10 mouse cellular contexts compared by ENCODE assay signal in genomic region chr8:105474680-105475079, GRCm38 (mm10). TPM values are rescaled to one million over a fixed set of nuclear protein-coding genes. Genes with fewer than 3 reads are reported as not detected.
DNase-seq lines count a peak whose midpoint lies in the region; ATAC-seq and TF ChIP-seq lines count a peak whose summit lies in the region.
"Had no signal": no experiment of that assay in that cellular context is flagged by ENCODE, and none has a peak within 500 bp of the region (broad histone marks: within the 10 kb centered on the region; RNA-seq: fewer than 3 reads in every experiment).

No protein-coding gene starts in this region.

- DNase-seq in kidney, postnatal 0 days (ENCODE audit: low spot score) = no peak
- no peak for DNase-seq in kidney, postnatal 14 days
- no peak for DNase-seq in forebrain, embryonic 14.5 days (ENCODE audit: low spot score)
- DNase-seq in limb, embryonic 11.5 days (ENCODE audit: low spot score) = no peak
- no peak for DNase-seq in ovary, postnatal 10 days (ENCODE audit: low spot score)
- DNase-seq in embryo, embryonic 11 days = no peak
- DNase-seq: liver, embryonic 13.5 days had no signal

- ATAC-seq in kidney, postnatal 0 days (replicated peaks; ENCODE audit: low FRiP score, low read depth) = no peak
- no peak for ATAC-seq in forebrain, embryonic 14.5 days
- ATAC-seq in limb, embryonic 11.5 days (ENCODE audit: insufficient number of reproducible peaks, low FRiP score, low TSS enrichment, low read depth) = no peak
- no peak for ATAC-seq in neural tube, embryonic 12.5 days (ENCODE audit: low FRiP score, low read depth)
- no peak for ATAC-seq in inflammation-experienced regulatory T-cells, adult 6 months

- no peaks in the 10 kb centered on the region for H3K9me3 ChIP-seq in kidney, postnatal 0 days (replicated peaks; ENCODE audit: low read length)
- H3K9me3 ChIP-seq in forebrain, embryonic 14.5 days (replicated peaks; ENCODE audit: control insufficient read depth, low read length) = no peaks in the 10 kb centered on the region
- no peaks in the 10 kb centered on the region for H3K9me3 ChIP-seq in limb, embryonic 11.5 days (ENCODE audit: control insufficient read depth, low read length)
- no peaks in the 10 kb centered on the region for H3K9me3 ChIP-seq in neural tube, embryonic 12.5 days
- H3K9me3 ChIP-seq: liver, embryonic 13.5 days had no signal

- no peak overlapping the region for H3K9ac ChIP-seq in kidney, postnatal 0 days (ENCODE audit: low read depth, low read length)
- H3K9ac ChIP-seq in forebrain, embryonic 14.5 days (ENCODE audit: low read length) = peak overlapping the region; percentile 2; the same call in 1 of the 2 replicates
- no peak overlapping the region for H3K9ac ChIP-seq in limb, embryonic 11.5 days (ENCODE audit: low read length)
- 0 out of 2 replicates have a peak overlapping the region, but pooled peaks have one; percentile 13 for H3K9ac ChIP-seq in neural tube, embryonic 12.5 days
- H3K9ac ChIP-seq: liver, embryonic 13.5 days had no signal

- H3K4me1 ChIP-seq in kidney, postnatal 0 days (replicated peaks; ENCODE audit: insufficient read depth, low read length) = peaks cover 29% of the 10 kb centered on the region
- peaks cover 21% of the 10 kb centered on the region for H3K4me1 ChIP-seq in forebrain, embryonic 14.5 days (ENCODE audit: control insufficient read depth, insufficient read depth, low read length)
- peaks cover 36% of the 10 kb centered on the region for H3K4me1 ChIP-seq in limb, embryonic 11.5 days (ENCODE audit: control insufficient read depth, insufficient read depth, low read length)
- H3K4me1 ChIP-seq in neural tube, embryonic 12.5 days = peaks cover 62% of the 10 kb centered on the region

- H3K36me3 ChIP-seq in kidney, postnatal 0 days (ENCODE audit: insufficient read depth, low read length) = peaks cover 16% of the 10 kb centered on the region
- H3K36me3 ChIP-seq in forebrain, embryonic 14.5 days (ENCODE audit: control insufficient read depth, insufficient read depth, low read length) = 0 out of 2 replicates have a peak, but pooled peaks cover 3% of the 10 kb centered on the region
- no peaks in the 10 kb centered on the region for H3K36me3 ChIP-seq in limb, embryonic 11.5 days (ENCODE audit: control insufficient read depth, insufficient read depth, low read length)
- H3K36me3 ChIP-seq in neural tube, embryonic 12.5 days = peaks cover 3% of the 10 kb centered on the region; the same call in 1 of the 2 replicates
- H3K36me3 ChIP-seq: liver, embryonic 13.5 days had no signal

- no peak for TF ChIP-seq CTCF in kidney, postnatal 0 days (IDR thresholded peaks at IDR 0.05; ENCODE audit: low read depth)

- 46% methylated on average over 5 of the region's 5 CpGs for WGBS in kidney, postnatal 0 days
- WGBS in forebrain, embryonic 14.5 days = 38% methylated on average over 5 of the region's 5 CpGs
- WGBS in limb, embryonic 11.5 days = 40% methylated on average over 5 of the region's 5 CpGs
- 47% methylated on average over 5 of the region's 5 CpGs for whole genome bisulfite sequencing in neural tube, embryonic 12.5 days

- H3K27me3 ChIP-seq in kidney, postnatal 0 days (ENCODE audit: insufficient read depth, low read length) = no peaks in the 10 kb centered on the region
- 0 out of 2 replicates have a peak, but pooled peaks cover 4% of the 10 kb centered on the region for H3K27me3 ChIP-seq in forebrain, embryonic 14.5 days (replicated peaks; ENCODE audit: control insufficient read depth, insufficient read depth, low read length)
- H3K27me3 ChIP-seq in limb, embryonic 11.5 days (ENCODE audit: control insufficient read depth, insufficient read depth, low read length) = peaks cover 15% of the 10 kb centered on the region
- peaks cover 9% of the 10 kb centered on the region; the same call in 1 of the 2 replicates for H3K27me3 ChIP-seq in neural tube, embryonic 12.5 days (replicated peaks)

- H3K27ac ChIP-seq in kidney, postnatal 0 days = peak overlapping the region; percentile 31
- no peak overlapping the region for H3K27ac ChIP-seq in forebrain, embryonic 14.5 days (ENCODE audit: low read depth, low read length)
- no peak overlapping the region for H3K27ac ChIP-seq in limb, embryonic 11.5 days (replicated peaks; ENCODE audit: low read depth, low read length)
- peak overlapping the region; percentile 17; the same call in 1 of the 2 replicates for H3K27ac ChIP-seq in neural tube, embryonic 12.5 days
- H3K27ac ChIP-seq: liver, embryonic 13.5 days had no signal

- H3K4me2 ChIP-seq in kidney, postnatal 0 days (ENCODE audit: low read length) = no peak overlapping the region
- H3K4me2 ChIP-seq in forebrain, embryonic 14.5 days (ENCODE audit: low read length) = peak overlapping the region; percentile 16; the same call in 1 of the 2 replicates
- peak overlapping the region; percentile 10; the same call in 1 of the 2 replicates for H3K4me2 ChIP-seq in limb, embryonic 11.5 days (ENCODE audit: low read depth, severe bottlenecking)
- peak overlapping the region; percentile 38 for H3K4me2 ChIP-seq in neural tube, embryonic 12.5 days (replicated peaks)
- H3K4me2 ChIP-seq: liver, embryonic 13.5 days had no signal

- no peak overlapping the region for H3K4me3 ChIP-seq in kidney, postnatal 0 days (replicated peaks; ENCODE audit: low read depth, low read length)
- H3K4me3 ChIP-seq in forebrain, embryonic 14.5 days (ENCODE audit: low read depth, low read length) = no peak overlapping the region
- no peak overlapping the region for H3K4me3 ChIP-seq in limb, embryonic 11.5 days (ENCODE audit: low read depth, low read length)
- H3K4me3 ChIP-seq in neural tube, embryonic 12.5 days = no peak overlapping the region
- H3K4me3 ChIP-seq: liver, embryonic 13.5 days had no signal

RNA-seq across cellular contexts. Expression of gene Tppp3, which starts 3.4 kb away (rescaled TPM):
- 15.6 and 19.4 TPM in 2 replicates for polyA plus RNA-seq in kidney, postnatal 0 days (2015; fragmentation: Nextera tagmentation; extraction: Ambion mirVana)
- 49.2 and 57.0 TPM in 2 replicates for polyA plus RNA-seq in forebrain, embryonic 14.5 days (2014; fragmentation: Nextera tagmentation; extraction: Ambion mirVana)
- polyA plus RNA-seq in limb, embryonic 11.5 days (2014; fragmentation: Nextera tagmentation; extraction: Ambion mirVana) = 15.0 and 17.8 TPM in 2 replicates
- polyA plus RNA-seq in neural tube, embryonic 12.5 days (2016; fragmentation: Nextera tagmentation; extraction: Ambion mirVana) = 242 and 246 TPM in 2 replicates
- polyA plus RNA-seq in inflammation-experienced regulatory T-cells, adult 6 months (2017; shearing (Covaris generic)) = 1 to 10 TPM in 1 of 3 experiments, under 1 TPM in 1, not detected in 1; 0.48 to 2.2 TPM

RNA-seq across cellular contexts. Expression of gene Zdhhc1, which starts 22.0 kb away (rescaled TPM):
- 28.0 and 30.5 TPM in 2 replicates for polyA plus RNA-seq in kidney, postnatal 0 days (2015; fragmentation: Nextera tagmentation; extraction: Ambion mirVana)
- 15.5 and 22.0 TPM in 2 replicates for polyA plus RNA-seq in forebrain, embryonic 14.5 days (2014; fragmentation: Nextera tagmentation; extraction: Ambion mirVana)
- 19.6 and 24.0 TPM in 2 replicates for polyA plus RNA-seq in limb, embryonic 11.5 days (2014; fragmentation: Nextera tagmentation; extraction: Ambion mirVana)
- polyA plus RNA-seq in neural tube, embryonic 12.5 days (2016; fragmentation: Nextera tagmentation; extraction: Ambion mirVana) = 29.0 and 30.7 TPM in 2 replicates
- 1 to 10 TPM; 1.1 to 2.2 (median 1.8) TPM for polyA plus RNA-seq in inflammation-experienced regulatory T-cells, adult 6 months (2017; shearing (Covaris generic))

RNA-seq across cellular contexts. Expression of gene Hsd11b2, which starts 43.9 kb away (rescaled TPM):
- 42.4 and 44.8 TPM in 2 replicates for polyA plus RNA-seq in kidney, postnatal 0 days (2015; fragmentation: Nextera tagmentation; extraction: Ambion mirVana)
- polyA plus RNA-seq in forebrain, embryonic 14.5 days (2014; fragmentation: Nextera tagmentation; extraction: Ambion mirVana) = 1.1 and 1.8 TPM in 2 replicates
- 64.2 and 71.0 TPM in 2 replicates for polyA plus RNA-seq in limb, embryonic 11.5 days (2014; fragmentation: Nextera tagmentation; extraction: Ambion mirVana)
- 23.8 and 25.7 TPM in 2 replicates for polyA plus RNA-seq in neural tube, embryonic 12.5 days (2016; fragmentation: Nextera tagmentation; extraction: Ambion mirVana)
- polyA plus RNA-seq in inflammation-experienced regulatory T-cells, adult 6 months (2017; shearing (Covaris generic)) = not detected
- polyA plus RNA-seq: cortical plate, adult 2 months had no signal

Comparison
In these comparisons a context has a peak if more than half of its experiments do, and no peak if none do; other contexts are left out.
1. H3K27ac ChIP-seq: peak in kidney, postnatal 0 days (single experiment) and neural tube, embryonic 12.5 days (single experiment); none in forebrain, embryonic 14.5 days (single experiment) and limb, embryonic 11.5 days (single experiment).
2. H3K9ac ChIP-seq: peak in forebrain, embryonic 14.5 days (single experiment) and neural tube, embryonic 12.5 days (single experiment); none in kidney, postnatal 0 days (single experiment) and limb, embryonic 11.5 days (single experiment).